Mouse (Mus musculus) E14TG2a.4 (cell line): ENCODE data around the gene Cdh6.

Source experiments
- CTCF ChIP-seq: conservative IDR thresholded peaks from 2 replicates; pipeline ENCODE4 v1.5.1; 2014; ENCODE audit warnings: low read length
- NANOG ChIP-seq: IDR thresholded peaks from 2 replicates; pipeline ENCODE4 v1.6.1; 2014; ENCODE audit warnings: borderline replicate concordance, low read length, mixed read lengths

DNA sequence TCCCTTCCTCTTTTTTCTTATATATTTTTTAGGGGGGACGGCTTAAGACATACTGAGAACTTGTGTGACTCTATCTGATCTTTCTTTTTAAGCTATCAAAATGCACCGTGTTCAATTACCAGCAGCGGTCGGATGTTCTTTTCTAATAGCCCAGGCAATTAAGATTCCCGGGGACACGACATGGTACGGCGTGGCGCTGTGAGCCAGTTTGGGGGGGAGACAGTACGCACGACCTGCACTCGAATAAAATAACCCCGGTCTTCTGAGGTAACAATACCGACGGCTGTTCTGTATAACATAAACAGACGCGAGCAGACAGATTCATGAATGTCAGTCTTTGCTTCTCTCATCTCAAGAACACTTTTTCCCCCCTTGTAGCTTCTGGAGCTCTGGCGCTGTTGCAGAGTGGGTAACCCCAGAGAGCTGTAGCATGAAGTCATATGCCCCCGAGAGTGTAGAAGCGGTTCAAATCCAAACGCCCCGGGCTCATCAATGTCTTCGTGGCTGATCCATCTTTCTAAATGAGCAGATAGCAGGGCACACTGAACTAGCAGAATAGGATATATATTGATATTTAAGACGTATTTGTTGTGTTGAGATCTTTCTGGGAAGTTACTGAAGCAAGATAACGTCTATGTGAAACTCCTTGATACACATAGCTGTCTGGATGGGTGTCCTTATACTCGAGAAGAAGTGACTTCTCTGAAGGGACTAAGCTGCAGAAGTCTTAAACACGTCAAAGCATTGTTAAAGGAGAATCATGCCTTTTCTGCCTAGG is 554 bp upstream of the Cdh6 start:
- no peak for TF ChIP-seq CTCF
- TF ChIP-seq NANOG = no peak
